Mouse (Mus musculus) lung, adult 18-20 months (tissue): Measurements from ENCODE around the gene Gm1043.

ENCODE experiments used
- DNase-seq, 2 experiments: peaks; one replicate each; pipeline ENCODE4 v3.0.0; 2022; ENCODE audit warnings: mixed read lengths in 2 of 2

Gene Gm1043

GRCm38 (mm10) chr5:37073660-37074059, 11.5 kb upstream of the Gm1043 start:
- DNase-seq = no peak

GRCm38 (mm10) chr5:37076692-37077329, 8.4 kb upstream of the Gm1043 start:
- DNase-seq = no peak

- DNase-seq = no peak
These were observed 7.9 kb upstream of the Gm1043 start for GRCm38 (mm10) chr5:37077330-37077698.

DNA sequence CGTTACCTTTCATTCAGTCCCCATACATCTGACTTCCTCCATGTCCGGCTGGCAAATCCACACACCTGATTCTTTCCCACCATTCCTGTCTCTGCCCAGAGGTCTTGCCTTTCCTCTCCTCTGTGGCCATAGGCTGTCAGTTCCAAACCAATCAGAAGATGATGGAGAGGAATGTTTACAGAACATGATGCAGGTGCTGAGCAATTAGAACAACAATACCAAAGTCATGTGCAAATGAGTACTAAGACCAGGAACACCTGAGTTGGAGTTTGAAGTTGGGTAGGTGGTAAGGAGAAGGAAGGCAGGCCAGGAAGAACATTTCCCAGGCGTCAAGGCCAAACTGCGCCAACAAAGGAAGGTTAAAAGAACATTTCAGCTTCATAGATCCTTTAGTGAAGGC, 5.7 kb upstream of the Gm1043 start:
- no peak for DNase-seq

- no peak for DNase-seq
These were observed 4.6 kb upstream of the Gm1043 start for GRCm38 (mm10) chr5:37080601-37081000.

DNA sequence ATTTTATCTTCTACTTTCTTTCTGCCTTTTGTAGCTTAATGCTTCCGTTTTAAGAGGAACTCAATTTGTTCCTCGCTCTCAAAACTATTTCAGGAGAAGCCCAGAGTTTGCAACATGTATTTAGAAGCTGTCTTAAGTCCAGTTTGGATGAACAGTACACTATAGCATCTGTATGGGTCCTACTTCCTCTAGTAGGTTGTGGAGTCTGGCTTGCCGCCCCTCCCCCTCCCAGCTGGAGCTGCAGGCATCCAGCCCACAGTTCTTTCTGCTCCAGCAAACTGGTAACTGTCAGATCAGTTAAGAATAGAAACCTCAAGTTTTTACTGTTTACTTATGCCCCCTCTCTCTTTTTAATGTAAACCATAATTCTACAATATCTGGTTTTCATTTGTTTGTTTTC, 2.8 kb upstream of the Gm1043 start:
- DNase-seq = no peak

DNA sequence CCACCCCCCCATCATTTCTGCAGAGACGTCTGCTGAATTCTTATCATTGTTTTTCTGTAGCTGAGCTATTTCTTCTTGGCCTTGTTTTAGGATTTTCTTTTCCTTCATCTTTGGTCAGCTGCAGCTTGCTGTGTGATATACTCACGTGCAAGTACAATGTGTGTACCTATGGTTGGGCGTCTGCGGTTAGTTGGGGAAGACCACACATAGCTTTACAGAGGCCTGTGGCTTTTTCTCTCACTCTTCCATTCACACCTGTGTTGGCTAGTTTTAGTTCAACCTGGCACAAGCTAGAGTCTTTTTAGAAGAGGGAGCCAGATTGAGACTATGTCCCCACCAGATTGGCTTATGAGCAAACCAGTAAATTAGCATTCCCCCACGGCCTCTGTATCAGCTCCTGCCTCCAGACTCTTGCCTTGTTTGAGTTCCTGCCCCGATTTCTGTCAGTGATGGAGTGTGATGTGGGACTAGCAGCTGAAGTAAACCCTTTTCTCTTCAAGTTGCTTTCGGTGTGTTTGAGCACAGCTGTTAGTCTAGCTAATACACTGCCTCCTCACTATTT, 1.9 kb upstream of the Gm1043 start:
- no peak for DNase-seq

GRCm38 (mm10) chr5:37083850-37084249, 1.3 kb upstream of the Gm1043 start:
- no peak for DNase-seq

- DNase-seq = no peak
These were observed 748 bp downstream of the Gm1043 start for GRCm38 (mm10) chr5:37085918-37086317.

DNA sequence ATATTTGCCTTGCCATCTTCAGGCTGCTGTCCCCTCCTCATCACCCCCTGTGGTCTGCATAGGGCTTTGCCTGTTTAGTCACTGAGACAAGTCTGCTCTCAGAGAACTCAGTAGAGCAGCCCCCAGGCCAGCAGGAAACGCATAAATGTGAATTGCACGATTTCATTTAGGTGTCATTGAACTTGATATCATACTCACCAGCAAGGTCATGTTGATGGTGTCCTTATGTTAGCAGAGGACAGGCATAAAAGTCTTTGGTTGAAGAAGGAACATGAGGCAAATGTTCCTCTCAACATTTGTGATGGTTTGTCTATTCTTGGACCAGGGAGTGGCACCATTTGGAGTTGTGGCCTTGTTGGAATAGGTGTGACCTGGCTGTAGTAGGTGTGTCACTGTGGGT, 2.6 kb downstream of the Gm1043 start:
- DNase-seq = no peak

- DNase-seq = no peak
These were observed 3.4 kb downstream of the Gm1043 start for GRCm38 (mm10) chr5:37088342-37089108.

GRCm38 (mm10) chr5:37091171-37091628, 6.0 kb downstream of the Gm1043 start:
- DNase-seq = no peak

DNA sequence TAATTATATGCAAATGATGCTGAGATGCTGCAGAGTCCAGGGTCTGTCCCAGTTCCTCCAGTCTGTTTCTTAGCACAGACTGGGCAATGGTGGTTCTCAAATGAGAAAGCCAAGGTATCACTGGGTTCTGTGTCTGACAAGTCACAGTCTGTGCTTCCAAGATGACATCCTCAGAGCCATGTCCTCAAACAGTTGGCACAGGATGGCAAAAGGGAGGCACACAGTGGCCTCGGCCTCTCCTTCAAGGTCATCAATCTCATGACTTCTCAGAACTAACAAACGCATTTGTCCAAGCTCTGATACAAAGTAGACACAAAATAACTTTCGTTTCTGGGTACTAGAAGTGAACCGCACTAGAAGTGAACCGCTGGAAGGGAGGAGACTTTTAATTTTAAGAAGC, 9.8 kb downstream of the Gm1043 start:
- DNase-seq = no peak

DNA sequence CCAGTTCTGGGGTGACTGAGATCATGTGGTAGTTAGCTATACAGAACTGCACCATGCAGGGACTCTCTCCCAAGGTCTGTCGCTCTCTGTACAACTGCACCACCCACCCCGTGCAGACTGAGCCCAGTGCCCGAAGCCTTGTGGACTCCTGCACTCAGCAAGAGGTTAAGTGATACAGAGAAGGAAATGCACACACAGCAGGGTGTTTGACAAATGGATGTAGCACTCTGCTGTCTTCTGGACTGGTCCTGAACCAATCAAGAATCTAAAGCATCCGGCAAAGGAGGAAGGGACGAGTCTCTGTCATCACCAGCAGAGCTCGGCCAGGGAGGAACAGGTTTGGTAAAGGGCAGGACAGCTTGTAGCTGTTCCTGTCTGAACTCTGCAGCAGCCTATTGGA, 12.4 kb downstream of the Gm1043 start:
- DNase-seq = no peak

DNA sequence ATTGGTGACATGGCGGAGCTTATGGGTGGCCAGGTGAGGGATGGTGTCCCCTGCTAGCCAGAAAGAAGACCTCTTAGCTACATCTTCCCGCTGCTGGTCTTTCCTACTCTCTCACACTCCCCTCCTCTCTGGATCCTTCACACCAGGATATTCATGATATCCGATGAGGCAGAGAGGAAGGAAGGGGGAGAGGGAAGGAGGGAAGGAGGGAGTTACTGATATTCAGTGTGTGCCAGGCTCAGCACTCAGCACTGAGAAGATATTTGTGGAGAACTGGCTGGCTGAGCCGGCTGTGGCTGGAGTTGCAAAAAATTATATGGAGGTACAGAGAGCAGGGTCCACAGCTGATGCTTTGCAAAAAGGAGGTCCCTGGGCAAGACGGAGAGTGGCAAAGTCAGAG, 15.6 kb downstream of the Gm1043 start:
- DNase-seq = no peak

GRCm38 (mm10) chr5:37101631-37102030, 16.5 kb downstream of the Gm1043 start:
- DNase-seq = no peak

GRCm38 (mm10) chr5:37102056-37102455, 16.9 kb downstream of the Gm1043 start:
- no peak for DNase-seq

DNA sequence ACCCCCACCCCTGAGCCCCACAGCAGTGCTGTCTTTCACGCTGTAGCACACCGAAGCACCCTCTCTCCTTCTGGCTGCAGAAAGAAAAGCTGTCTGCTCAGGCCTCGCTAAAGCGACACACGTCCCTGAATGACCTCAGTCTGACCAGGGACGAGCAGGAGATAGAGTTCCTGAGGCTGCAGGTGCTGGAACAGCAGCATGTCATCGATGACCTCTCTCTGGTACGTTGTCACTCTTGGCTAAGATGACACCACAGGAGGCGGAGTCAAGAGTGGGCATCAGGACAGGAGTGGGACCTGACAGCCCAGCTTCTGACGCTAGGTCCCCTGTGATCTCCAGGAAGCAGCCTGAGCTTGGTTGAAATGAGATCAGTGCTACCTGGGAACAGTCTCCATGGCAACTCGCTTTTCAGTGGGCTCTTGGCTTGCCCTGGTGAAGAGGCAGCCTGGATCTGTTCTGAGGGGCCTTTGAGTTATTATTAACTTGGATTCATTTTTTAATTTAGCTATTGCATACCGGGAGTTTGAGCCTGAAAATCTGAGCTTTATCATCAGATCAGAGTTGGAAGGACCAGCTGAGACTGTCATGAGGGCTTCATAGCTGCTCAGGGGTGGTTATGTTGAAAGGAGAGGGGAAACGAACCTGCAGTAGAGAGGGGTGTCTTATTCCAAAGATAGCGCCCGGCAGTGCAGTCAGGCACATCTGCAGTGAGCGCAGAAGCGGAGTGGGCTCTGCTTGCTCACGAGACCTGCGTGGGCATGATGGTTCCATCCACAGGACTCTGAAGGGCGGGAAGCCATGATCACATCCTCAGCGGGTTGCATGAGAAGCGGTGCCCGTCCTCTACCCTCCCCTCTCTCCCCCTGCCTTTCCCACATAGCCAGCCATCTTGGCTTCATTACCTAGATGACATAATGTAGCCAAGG, 20.6 kb downstream of the Gm1043 start:
- DNase-seq = no peak

- no peak for DNase-seq
These were observed 21.9 kb downstream of the Gm1043 start for GRCm38 (mm10) chr5:37107111-37107510.

DNA sequence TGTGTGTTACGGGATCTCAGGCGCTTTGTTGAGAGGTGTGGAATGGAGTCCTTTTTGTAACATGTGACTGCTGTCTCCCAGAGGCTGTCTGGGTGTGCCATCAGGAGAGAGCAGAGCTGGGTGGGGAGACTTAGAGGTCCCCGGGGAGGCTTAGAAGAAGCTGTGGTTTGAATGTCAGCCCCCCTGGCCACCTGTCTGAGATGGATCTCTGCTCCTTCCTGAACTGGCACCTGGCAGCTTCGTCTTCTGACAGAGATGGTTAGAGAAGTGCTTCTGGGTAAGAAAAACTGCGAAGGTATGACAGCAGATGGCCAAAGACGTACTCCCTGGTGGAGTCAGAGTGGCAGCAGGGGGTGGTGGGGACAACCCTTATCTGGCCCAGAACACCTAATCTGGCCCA, 22.4 kb downstream of the Gm1043 start:
- no peak for DNase-seq

DNA sequence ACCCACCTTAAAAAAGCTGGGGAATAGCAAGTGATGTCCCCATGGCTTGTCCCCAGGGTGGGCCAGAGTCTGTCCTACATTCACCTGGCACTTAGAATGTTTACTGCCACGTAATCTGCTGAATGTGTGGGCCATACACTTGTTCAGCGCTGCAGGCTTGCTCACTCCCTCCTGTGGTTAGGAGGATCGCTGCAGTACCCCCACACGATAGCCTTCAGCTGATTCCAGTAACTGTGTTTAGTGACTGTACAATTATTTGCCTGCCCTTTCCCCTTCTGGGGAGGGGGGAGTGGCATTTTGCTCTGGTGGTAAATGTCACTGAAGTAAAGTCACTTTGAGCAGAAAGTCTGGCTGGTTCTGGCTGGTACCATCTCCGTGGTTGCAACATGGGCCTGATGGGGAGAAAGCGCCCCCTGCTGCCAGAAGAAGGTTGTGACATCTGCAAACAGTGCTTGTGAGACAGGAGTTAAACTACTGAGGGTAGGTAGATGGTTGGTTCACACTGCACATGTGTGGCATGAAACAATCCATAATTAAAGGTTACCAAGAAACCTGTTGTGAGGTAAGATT, 24.2 kb downstream of the Gm1043 start:
- peak; percentile 26 to 39 for DNase-seq

DNA sequence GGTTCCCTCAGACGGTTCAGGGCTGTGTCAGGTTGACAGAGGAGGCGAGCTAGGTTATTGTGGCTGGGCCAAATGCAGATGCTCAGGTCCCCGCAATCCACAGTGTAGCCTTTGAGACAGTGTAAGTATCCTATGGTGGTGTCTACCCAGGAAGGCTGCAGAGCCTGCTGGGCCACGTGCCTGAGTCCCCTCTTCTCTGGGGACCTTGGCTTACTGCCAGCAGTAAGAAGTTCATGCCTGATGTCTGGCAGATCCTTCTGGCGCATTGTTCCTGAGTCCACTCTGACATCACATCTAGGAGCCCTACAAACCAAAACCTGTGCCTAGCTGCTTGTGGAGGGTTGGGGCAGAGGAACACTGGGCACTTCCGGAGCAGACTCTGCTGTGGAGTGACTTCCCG, 27.2 kb downstream of the Gm1043 start:
- DNase-seq = no peak

GRCm38 (mm10) chr5:37117126-37117525, 32.0 kb downstream of the Gm1043 start:
- no peak for DNase-seq
